Mouse (Mus musculus) urinary bladder, postnatal 4 days (tissue): ENCODE measurements around the gene AA986860.
A peak's percentile ranks its signal among the peaks of the same experiment; 100 is the strongest.

Experiments used
- DNase-seq, 2 experiments: peaks; one replicate each; pipeline ENCODE4 v3.0.0; 2021 to 2022; ENCODE audit warnings: low spot score in 2 of 2

Gene AA986860

GRCm38 (mm10) chr1:130734852-130735251, 3.1 kb downstream of the AA986860 start:
- DNase-seq, result no peak

DNA sequence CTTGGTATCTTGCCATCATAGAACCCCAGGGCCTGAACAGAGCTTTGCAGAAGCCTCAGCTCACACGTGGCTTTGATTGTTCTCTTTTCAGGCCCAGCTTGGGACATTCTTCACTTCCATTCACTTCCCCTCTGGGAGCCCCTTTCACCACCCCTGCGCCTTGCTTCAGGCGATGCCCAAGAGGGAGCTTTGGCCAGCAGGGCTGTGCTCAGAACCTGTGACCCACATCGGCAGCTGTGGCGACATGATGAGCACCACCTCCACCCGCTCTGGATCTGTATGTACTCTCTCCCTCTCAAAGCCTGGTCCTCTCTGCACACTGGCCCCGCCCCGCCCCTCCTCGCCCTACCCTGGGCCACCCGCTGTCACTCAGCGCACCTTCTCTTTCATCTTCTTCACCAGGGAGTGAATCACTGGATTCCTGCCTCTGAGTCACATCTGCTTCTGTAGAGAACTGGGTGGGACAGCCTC, 5.7 kb downstream of the AA986860 start:
- no peak for DNase-seq

- no peak for DNase-seq
Measured at GRCm38 (mm10) chr1:130737916-130738315, 6.1 kb downstream of the AA986860 start.

- DNase-seq, result no peak
Measured at GRCm38 (mm10) chr1:130738551-130739106, 6.9 kb downstream of the AA986860 start.

GRCm38 (mm10) chr1:130739636-130740035, 7.9 kb downstream of the AA986860 start:
- DNase-seq, result no peak

DNA sequence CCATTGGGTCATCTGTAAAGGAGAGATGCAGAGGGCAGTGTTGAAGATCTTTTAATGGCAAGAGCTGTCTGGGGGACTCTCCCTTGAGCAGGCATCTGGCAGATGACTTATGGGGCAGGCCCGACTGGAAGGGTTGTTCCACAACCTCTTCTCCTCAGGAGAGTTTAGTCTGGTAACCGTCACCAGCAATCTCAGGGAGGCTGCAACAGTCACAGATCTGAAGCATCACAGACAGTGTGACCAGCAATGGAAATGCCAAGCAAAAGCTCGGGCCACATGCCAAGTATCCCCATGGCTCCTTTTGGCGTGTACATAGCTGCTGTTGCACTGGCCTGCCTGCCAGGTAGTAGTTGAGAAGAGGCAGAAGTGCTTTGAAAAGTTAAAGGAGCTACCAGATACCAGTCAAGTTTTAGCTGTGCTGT, 8.5 kb downstream of the AA986860 start:
- no peak for DNase-seq

- no peak for DNase-seq
Measured at GRCm38 (mm10) chr1:130740781-130741720, 9.3 kb downstream of the AA986860 start.

- DNase-seq, result no peak
Measured at GRCm38 (mm10) chr1:130742201-130742600, 10.4 kb downstream of the AA986860 start.

DNA sequence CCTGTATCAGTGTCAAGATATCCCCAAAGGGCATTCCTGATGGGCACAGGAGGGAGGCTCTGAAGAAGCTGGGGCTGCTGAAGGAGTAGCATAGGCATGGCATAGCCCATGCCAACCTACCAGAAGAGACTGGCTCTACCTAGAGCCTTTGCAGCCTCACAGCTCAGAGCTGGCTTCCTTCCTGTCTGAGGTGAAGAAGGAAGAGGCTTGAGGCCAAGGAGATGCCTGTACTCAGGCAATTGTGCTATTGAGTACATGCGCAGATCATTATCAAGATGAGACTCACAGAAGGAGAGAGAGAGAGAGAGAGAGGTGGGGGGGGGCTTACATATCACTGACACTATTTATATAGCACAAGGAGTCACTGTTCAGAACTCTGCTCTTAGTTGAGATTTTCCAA, 12.0 kb downstream of the AA986860 start:
- no peak for DNase-seq

- no peak for DNase-seq
Measured at GRCm38 (mm10) chr1:130744217-130744616, 12.4 kb downstream of the AA986860 start.

GRCm38 (mm10) chr1:130744961-130745360, 13.2 kb downstream of the AA986860 start:
- DNase-seq, result no peak

DNA sequence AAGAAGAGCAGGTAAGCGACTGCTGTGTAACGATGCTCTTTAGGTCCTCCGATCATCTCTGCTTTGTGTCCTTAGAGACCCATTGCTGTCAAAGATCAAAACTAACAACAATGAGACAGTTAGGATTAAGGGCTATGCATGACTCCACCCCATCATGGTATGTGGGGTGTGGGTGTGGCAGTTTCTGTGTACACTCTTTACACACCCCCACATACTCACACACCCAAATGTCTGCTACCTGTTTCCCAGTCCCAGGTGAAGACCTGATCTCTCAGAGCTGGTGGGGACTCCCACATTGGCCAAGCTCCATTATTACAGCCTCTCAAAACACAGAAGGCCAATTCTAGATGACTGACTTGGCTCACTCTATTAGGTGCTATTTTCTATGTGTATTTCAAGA, 13.8 kb downstream of the AA986860 start:
- DNase-seq, result no peak

DNA sequence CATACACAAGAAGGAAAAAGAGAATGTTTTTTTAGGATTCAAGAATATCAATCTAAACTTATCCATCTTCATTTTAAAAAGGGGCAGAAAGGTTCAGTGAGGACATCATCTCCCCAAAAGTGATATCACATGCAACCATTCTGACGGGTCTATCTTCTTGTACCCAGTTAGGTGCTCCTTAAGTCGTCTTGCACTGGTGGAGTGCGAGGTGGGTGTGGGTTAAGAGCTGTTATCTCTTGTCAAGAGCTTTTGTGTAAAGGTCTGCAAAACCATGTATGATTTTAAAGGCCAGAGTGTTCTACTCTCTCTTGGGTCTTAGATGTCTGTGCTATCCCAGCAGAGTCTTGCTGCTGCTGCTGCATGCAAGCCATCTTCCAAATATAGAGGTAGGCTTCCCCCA, 15.0 kb downstream of the AA986860 start:
- no peak for DNase-seq

- DNase-seq, result no peak
Measured at GRCm38 (mm10) chr1:130759689-130760088, 27.9 kb downstream of the AA986860 start.

GRCm38 (mm10) chr1:130761597-130761996, 29.8 kb downstream of the AA986860 start:
- no peak for DNase-seq

GRCm38 (mm10) chr1:130762045-130762760, 30.4 kb downstream of the AA986860 start:
- DNase-seq, result no peak

DNA sequence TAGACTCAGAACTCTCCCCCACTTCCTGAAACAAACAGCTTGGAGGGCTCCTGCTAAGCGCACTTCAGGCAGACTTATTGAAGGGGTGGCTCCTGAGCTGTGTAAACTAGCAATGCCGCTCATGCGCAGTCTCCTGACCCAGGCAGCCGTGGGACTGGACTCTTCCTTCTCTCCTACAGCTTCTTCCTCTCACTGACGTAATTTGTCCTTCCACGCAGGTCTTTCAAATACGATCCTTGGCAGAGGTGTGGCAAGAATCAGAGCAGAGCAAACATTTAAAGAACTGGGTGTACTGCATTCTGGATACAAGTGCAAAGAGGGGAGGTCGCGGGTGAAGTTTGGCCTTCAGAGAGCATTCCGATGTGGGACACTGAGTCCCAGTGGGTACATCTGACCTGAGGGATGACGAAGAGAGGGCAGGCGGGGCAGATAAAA, 32.3 kb downstream of the AA986860 start:
- peak in 1 of 2 experiments; percentile 58 for DNase-seq

DNA sequence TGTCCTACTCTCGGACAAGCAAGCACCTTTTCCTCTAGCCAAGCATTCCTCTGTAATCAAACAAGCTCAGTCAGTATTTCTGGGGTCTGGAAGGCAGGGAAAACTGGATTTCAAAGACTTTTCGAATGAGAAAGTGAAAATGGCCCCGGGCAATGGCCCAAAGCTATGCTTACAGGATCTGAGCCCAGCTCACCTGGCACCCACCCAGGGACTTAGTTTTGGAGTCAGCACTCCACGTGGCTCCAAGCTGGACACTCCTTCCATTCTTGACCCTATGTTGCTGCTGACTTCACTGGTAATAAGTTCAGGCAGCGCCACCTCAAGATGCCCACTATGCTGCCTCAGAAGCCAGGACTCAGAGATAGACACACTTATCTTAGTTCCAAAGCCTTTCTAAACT, 35.3 kb downstream of the AA986860 start:
- DNase-seq, result no peak

GRCm38 (mm10) chr1:130769925-130770324, 38.1 kb downstream of the AA986860 start:
- no peak for DNase-seq

GRCm38 (mm10) chr1:130770487-130770886, 38.7 kb downstream of the AA986860 start:
- peak in 1 of 2 experiments; percentile 36 for DNase-seq

DNA sequence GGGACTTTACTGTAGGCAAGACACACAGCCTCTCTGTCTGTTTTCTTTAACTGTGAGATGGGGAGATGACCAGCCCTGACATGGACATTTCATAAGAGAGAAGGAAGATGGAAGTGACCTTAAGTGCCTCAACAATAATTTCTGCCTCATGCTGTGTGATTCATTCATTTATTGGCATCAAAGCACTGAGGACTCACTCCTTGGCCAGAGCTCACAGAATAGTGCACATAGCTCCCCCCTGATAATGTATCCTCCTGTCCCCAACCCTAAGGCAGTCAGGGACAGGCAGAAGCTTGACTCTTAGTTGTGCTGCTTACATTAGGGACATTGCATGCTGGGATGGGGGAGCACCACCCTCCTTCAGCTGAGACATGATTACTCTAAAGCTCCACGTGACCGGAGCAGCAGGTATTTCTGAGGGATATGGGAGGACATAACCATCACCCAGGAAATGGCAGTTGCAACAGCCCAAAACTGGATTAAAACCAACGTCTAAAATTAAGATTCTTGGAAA, 39.3 kb downstream of the AA986860 start:
- no peak for DNase-seq

GRCm38 (mm10) chr1:130775234-130775633, 43.5 kb downstream of the AA986860 start:
- DNase-seq, result no peak
